Mouse (Mus musculus) heart, embryonic 16.5 days (tissue): ENCODE measurements at regions not wholly inside any gene's neighbourhood (a gene's known extent, or its start where the extent isn't known, plus 50 kb on each side); places are given as distances from the start of the nearest gene placed in this dataset.

Source experiments
- ATAC-seq: fragments of 200-750 bp; cut with Nextera tagmentation; replicated peaks from 2 replicates; pipeline ENCODE4 v1.8.0; 2017; ENCODE audit warnings: moderate number of reproducible peaks; ENCODE audit not compliant: insufficient read depth, low FRiP score; ENCODE audit errors: extremely low read depth
- H3K27ac ChIP-seq: fragments of 300-500 bp; sonication (generic); 2 replicates; pipeline ENCODE4 v1.5.1; 2014; ENCODE audit warnings: mild to moderate bottlenecking, low read length, control low read depth, moderate library complexity
- H3K27me3 ChIP-seq: fragments of 300-500 bp; sonication (generic); 2 replicates; pipeline ENCODE4 v1.6.1; 2014; ENCODE audit warnings: low read length, mixed read lengths; ENCODE audit not compliant: control insufficient read depth, insufficient read depth
- H3K36me3 ChIP-seq: fragments of 300-500 bp; sonication (generic); 2 replicates; pipeline ENCODE4 v1.6.1; 2014; ENCODE audit not compliant: control insufficient read depth, insufficient read depth
- H3K4me1 ChIP-seq: fragments of 300-500 bp; sonication (generic); 2 replicates; pipeline ENCODE4 v1.6.1; 2014; ENCODE audit warnings: low read length, mixed read lengths; ENCODE audit not compliant: control insufficient read depth, insufficient read depth
- H3K4me2 ChIP-seq: fragments of 300-500 bp; sonication (generic); 2 replicates; pipeline ENCODE4 v1.6.1; 2014; ENCODE audit warnings: low read depth, mild to moderate bottlenecking, control low read depth, low read length
- H3K4me3 ChIP-seq: fragments of 300-500 bp; sonication (generic); 2 replicates; pipeline ENCODE4 v1.5.1; 2014; ENCODE audit warnings: mild to moderate bottlenecking, control low read depth, low read length
- H3K9ac ChIP-seq: fragments of 300-500 bp; sonication (generic); 2 replicates; pipeline ENCODE4 v1.6.1; 2014; ENCODE audit warnings: low read length, control low read depth
- H3K9me3 ChIP-seq: fragments of 300-500 bp; sonication (generic); replicated peaks from 2 replicates; pipeline ENCODE4 v1.6.1; 2016; ENCODE audit warnings: low read length; ENCODE audit not compliant: control insufficient read depth
- WGBS: fragments of 180-500 bp; shearing (Covaris S2); extraction: QIAGEN DNeasy Blood & Tissue Kit; methylation state at CpG from one replicate; pipeline ENCODE4 v1.1.7; 2014; 5-methylcytosine and 5-hydroxymethylcytosine counted together

DNA sequence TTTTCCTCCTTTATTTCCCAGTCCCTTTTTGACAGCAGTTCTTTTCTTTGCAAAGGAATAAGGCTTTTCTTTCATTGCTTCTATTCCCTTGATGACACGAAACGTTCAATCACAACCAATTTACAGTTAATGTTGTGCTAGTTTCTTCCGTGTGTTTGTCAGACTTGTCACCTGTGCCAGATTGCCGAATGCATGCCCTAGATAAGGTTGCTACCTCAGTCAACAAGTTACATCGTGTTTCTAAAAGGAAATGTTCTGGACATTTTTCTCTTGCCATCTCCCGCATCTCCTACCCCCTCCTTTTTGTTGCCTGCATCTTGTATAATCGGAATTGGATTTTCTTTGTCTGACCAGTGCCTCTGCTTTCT lies 435.7 kb downstream of the Klf5 start:
- Histone ChIP-seq H3K9ac (no peak overlapping the region), H3K4me3 (no peak overlapping the region), H3K27me3 (no peaks in the 10 kb centered on the region), H3K4me1 (no peaks in the 10 kb centered on the region), H3K4me2 (no peak overlapping the region), H3K27ac (no peak overlapping the region), H3K9me3 (no peaks in the 10 kb centered on the region), H3K36me3 (no peaks in the 10 kb centered on the region)
- 73% methylated on average over 7 of the region's 7 CpGs for WGBS
- no peak for ATAC-seq

DNA sequence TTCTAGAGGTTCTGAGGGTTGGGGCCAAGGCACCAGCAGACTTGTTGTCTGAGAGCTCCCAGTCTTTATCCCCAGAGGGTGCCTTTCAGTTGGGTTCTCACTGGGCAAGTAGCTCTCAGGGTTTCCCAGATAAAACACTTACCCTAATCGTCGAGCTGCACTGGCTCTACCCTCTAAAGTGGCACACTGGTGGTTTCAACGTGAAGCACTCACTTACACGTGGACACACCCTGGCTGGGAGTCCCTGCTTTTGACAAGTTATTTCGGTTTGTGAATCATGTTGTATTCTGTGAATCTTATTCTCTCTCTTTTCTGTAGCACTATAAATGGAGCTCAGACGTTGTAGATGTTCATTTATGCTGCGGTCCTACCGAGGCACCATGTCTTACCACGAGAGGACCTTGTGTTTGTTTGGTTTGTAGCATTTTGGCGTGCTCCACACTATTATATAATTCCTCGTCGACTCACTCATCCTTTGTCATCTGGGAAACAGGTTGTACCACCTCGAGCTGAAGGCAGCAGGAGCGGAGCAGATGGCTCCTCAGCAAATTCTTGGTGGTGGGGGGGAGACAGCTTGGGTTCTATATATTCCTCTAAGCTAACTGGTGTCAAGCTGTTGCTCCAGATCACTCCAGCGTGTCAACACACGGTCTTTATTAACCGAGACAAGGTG lies 445.3 kb downstream of the Klf5 start:
- no peak overlapping the region for H3K4me2 ChIP-seq
- H3K36me3 ChIP-seq: no peaks in the 10 kb centered on the region
- peaks cover 2% of the 10 kb centered on the region; the same call in 1 of the 2 replicates for H3K27me3 ChIP-seq
- 0 out of 2 replicates have a peak, but pooled peaks have one; percentile 23 for ATAC-seq
- no peak overlapping the region for H3K9ac ChIP-seq
- 63% methylated on average over 17 of the region's 17 CpGs for WGBS
- no peak overlapping the region for H3K27ac ChIP-seq
- H3K4me3 ChIP-seq: no peak overlapping the region
- H3K9me3 ChIP-seq: no peaks in the 10 kb centered on the region
- H3K4me1 ChIP-seq: no peaks in the 10 kb centered on the region; the same call in 1 of the 2 replicates

DNA sequence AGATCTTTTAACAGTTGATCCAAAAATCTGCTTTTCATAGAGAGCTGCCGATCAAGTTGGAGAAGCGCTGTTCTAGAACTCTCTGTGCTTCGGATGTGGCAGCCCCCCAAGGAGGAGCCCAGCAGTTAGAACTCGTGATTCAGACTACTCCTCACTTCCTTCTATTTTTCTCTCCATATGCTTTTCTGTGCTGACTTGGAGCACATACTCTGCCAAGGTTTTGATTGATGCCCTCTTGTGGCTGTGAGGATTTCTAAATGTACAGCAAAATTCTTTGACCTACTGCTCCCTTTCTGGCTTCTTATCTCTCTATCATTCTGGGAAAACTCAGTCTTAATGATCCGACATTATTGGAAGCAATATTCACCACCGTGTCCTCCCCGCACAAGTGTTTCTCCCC lies 446.7 kb downstream of the Klf5 start:
- peaks cover 2% of the 10 kb centered on the region; the same call in 1 of the 2 replicates for H3K27me3 ChIP-seq
- no peaks in the 10 kb centered on the region; the same call in 1 of the 2 replicates for H3K4me1 ChIP-seq
- no peak for ATAC-seq
- H3K4me3 ChIP-seq: no peak overlapping the region
- no peak overlapping the region for H3K4me2 ChIP-seq
- H3K27ac ChIP-seq: no peak overlapping the region
- no peak overlapping the region for H3K9ac ChIP-seq
- H3K36me3 ChIP-seq: no peaks in the 10 kb centered on the region
- 69% methylated on average over 7 of the region's 7 CpGs for WGBS
- H3K9me3 ChIP-seq: no peaks in the 10 kb centered on the region

DNA sequence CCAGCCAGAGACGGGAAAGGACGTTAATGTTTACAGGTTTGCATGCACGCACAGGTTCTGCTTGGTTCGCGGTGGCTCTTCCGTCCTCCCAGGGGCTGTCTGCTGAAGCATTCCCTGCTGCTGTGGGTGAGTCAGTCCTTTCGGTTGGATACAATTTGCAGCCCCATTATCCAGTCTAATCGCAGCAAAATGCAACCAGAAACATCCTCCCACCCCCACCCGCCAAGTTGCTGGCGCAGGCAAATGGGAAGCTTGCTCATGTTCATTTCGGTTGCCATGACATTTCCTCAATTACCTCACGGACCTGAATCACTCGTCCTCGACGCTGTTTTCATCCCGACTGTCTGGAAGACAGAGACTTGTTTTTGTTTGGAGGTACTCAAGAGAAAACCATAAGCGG lies 449.7 kb downstream of the Klf5 start:
- no peak for ATAC-seq
- 85% methylated on average over 17 of the region's 17 CpGs for WGBS
- Histone ChIP-seq H3K27ac (no peak overlapping the region), H3K9ac (no peak overlapping the region), H3K36me3 (no peaks in the 10 kb centered on the region), H3K4me3 (no peak overlapping the region), H3K4me1 (no peaks in the 10 kb centered on the region; the same call in 1 of the 2 replicates), H3K4me2 (no peak overlapping the region), H3K9me3 (no peaks in the 10 kb centered on the region), H3K27me3 (no peaks in the 10 kb centered on the region)

DNA sequence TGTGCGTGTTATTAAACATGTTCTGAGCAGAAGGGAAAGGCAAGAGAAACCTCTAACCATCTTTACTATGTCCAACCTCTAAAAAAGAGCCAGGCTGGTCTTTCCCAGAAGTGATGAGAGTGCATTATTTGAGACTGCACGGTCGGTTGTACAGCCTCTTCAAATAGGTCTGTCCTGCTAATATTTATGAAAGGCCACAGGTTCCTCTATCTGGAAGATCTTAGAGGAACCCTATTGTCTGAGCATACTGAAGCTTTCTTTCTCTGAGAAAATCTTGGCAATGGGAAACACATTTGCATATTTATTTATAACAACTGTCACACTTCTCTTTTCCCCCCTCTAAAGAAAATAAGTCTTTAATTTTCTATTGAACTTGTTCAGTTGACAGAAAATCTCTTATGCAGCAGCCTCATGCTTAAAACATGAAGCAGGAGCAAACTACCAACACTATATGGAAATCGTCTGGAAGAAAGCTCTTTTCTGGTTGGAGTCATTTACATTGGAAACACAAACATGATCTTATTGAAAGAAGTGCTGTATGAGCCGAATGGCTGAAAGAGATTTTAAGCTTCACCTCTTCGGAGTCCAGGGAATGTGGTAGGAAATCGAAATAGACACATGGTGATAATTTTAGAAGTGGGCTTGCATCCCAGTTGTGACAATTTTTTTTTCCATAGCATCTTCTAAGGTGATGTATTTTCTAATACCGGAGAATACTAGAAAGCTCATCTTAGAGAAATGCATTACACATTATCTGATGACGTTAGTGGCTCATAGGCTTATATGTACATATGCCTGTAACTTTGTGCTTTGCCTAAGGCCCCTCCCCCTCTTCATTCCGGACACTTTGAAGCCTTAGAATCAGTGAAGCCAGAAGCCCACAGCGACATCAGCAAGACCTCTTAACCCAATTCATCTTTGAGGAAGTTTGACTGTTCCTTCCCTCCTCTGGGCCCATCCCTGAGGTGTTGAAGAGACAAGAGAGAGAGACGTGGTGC lies 451.1 kb downstream of the Klf5 start:
- H3K27ac ChIP-seq: no peak overlapping the region
- WGBS: 65% methylated on average over 12 of the region's 12 CpGs

DNA sequence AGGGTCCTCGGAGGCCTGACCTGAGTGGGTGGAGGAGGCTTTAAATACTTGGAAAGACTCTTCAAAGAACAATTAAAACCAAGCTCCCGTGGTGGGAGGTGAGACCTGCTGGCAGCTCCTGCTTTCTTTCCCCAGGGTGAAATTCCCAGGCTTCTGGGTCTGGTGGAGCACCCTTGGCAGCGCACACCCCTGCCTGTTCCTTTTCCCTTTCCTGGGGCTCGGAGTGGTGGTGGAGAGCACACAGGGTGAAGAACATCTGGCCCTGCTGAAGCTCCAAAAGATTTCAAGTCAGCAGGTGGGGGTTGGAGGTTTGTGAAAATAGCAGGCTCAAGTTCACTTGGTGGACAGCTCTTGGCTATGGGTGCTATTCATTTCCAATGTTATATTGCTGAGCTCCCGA lies 459.6 kb downstream of the Klf5 start:
- Histone ChIP-seq H3K4me2 (no peak overlapping the region), H3K9ac (no peak overlapping the region), H3K27ac (no peak overlapping the region), H3K9me3 (no peaks in the 10 kb centered on the region), H3K27me3 (no peaks in the 10 kb centered on the region), H3K4me1 (no peaks in the 10 kb centered on the region), H3K4me3 (no peak overlapping the region), H3K36me3 (no peaks in the 10 kb centered on the region)
- 40% methylated on average over 5 of the region's 5 CpGs for WGBS
- no peak for ATAC-seq

More for the DNA sequence above, 451.1 kb downstream of the Klf5 start:
- Histone ChIP-seq H3K9ac (no peak overlapping the region), H3K36me3 (no peaks in the 10 kb centered on the region), H3K4me1 (no peaks in the 10 kb centered on the region), H3K9me3 (no peaks in the 10 kb centered on the region), H3K4me3 (no peak overlapping the region), H3K4me2 (no peak overlapping the region), H3K27me3 (no peaks in the 10 kb centered on the region)
- no peak for ATAC-seq

DNA sequence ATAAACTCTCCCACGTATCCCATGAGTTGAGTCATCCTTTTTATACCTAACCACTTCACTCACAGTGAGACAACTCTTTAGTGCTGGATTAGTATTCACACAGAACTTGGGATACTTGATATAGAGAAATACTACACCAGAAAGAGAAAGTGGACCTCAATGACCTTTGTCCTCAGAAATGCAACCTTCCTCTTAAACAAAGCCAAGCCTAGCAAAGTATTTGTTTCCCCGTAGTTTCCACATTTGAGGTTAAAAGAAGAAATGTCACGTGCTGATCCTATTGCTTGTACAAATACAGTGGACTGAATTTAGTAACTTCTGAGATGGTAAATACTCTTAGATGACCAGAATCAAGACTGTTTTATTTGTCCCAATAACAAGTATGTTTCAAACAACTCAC lies 464.8 kb downstream of the Klf5 start:
- Histone ChIP-seq H3K9me3 (no peaks in the 10 kb centered on the region), H3K9ac (no peak overlapping the region), H3K27ac (no peak overlapping the region), H3K4me1 (no peaks in the 10 kb centered on the region), H3K27me3 (no peaks in the 10 kb centered on the region), H3K36me3 (no peaks in the 10 kb centered on the region), H3K4me3 (no peak overlapping the region), H3K4me2 (no peak overlapping the region)
- ATAC-seq: no peak
- 66% methylated on average over 3 of the region's 3 CpGs for WGBS

DNA sequence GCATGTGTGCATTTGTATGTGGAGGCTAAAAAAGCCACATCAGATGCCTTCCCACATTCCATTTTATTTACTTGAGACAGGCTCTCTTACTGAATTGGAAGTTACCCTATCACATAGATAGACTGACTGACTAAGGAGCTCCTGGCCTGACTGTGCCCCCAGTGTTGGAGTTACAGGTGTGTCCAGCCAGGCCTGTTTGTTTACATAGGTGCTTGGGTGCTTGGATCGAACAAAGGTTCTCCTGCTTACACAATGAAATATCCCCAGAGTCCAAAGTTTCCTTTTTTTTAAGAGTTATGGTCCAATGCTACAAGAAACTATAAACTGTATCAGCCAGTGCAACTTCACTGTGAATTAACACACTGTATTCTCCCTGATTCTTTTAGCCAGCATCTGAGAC lies 472.5 kb downstream of the Klf5 start:
- no peak overlapping the region for H3K27ac ChIP-seq
- no peak overlapping the region for H3K4me2 ChIP-seq
- 80% methylated on average over 1 of the region's 1 CpGs for WGBS
- ATAC-seq: no peak
- H3K9me3 ChIP-seq: no peaks in the 10 kb centered on the region
- H3K36me3 ChIP-seq: no peaks in the 10 kb centered on the region
- H3K9ac ChIP-seq: no peak overlapping the region
- 0 out of 2 replicates have a peak, but pooled peaks cover 4% of the 10 kb centered on the region for H3K4me1 ChIP-seq
- no peak overlapping the region for H3K4me3 ChIP-seq
- no peaks in the 10 kb centered on the region for H3K27me3 ChIP-seq
